Mouse (Mus musculus) G1E-ER4 (cell line): ENCODE measurements around the gene Wdpcp. TPM values are rescaled to one million over a fixed set of nuclear protein-coding genes. Genes with fewer than 3 reads are reported as not detected.

Experiments used
- GATA1 ChIP-seq: IDR thresholded peaks from one replicate; pipeline ENCODE4 v1.8.0; 2012; ENCODE audit warnings: low read length, inconsistent platforms
- polyA plus RNA-seq: library from polyadenylated mRNA; stranded (reverse); fragments of >175 nt; gene quantifications from 2 replicates; pipeline ENCODE4 v1.2.3, GENCODE M21; 2012

Wdpcp gene
- polyA plus RNA-seq, 1 experiment = 0.08 TPM

GRCm38 (mm10) chr11:21646136-21646535, 74.1 kb downstream of the Wdpcp start:
- TF ChIP-seq GATA1 = no peak

GRCm38 (mm10) chr11:21658985-21659384, 87.0 kb downstream of the Wdpcp start:
- no peak for TF ChIP-seq GATA1

GRCm38 (mm10) chr11:21677034-21677433, 105.0 kb downstream of the Wdpcp start:
- TF ChIP-seq GATA1 = no peak

- TF ChIP-seq GATA1 = no peak
These were observed 116.4 kb downstream of the Wdpcp start for GRCm38 (mm10) chr11:21688441-21688840.

- TF ChIP-seq GATA1 = no peak
These were observed 118.7 kb downstream of the Wdpcp start for GRCm38 (mm10) chr11:21690730-21691129.

GRCm38 (mm10) chr11:21694087-21694486, 122.1 kb downstream of the Wdpcp start:
- TF ChIP-seq GATA1 = no peak

GRCm38 (mm10) chr11:21697642-21698041, 125.6 kb downstream of the Wdpcp start:
- TF ChIP-seq GATA1 = no peak

GRCm38 (mm10) chr11:21713508-21713907, 141.5 kb downstream of the Wdpcp start:
- TF ChIP-seq GATA1 = no peak

- TF ChIP-seq GATA1 = no peak
These were observed 142.0 kb downstream of the Wdpcp start for GRCm38 (mm10) chr11:21714065-21714464.

GRCm38 (mm10) chr11:21726329-21726728, 154.3 kb downstream of the Wdpcp start:
- TF ChIP-seq GATA1 = no peak

GRCm38 (mm10) chr11:21729056-21729455, 157.0 kb downstream of the Wdpcp start:
- no peak for TF ChIP-seq GATA1

GRCm38 (mm10) chr11:21729961-21730360, 157.9 kb downstream of the Wdpcp start:
- TF ChIP-seq GATA1 = no peak

- TF ChIP-seq GATA1 = no peak
These were observed 163.2 kb downstream of the Wdpcp start for GRCm38 (mm10) chr11:21735272-21735671.

GRCm38 (mm10) chr11:21749487-21749886, 177.5 kb downstream of the Wdpcp start:
- TF ChIP-seq GATA1 = no peak

- no peak for TF ChIP-seq GATA1
These were observed 191.2 kb downstream of the Wdpcp start for GRCm38 (mm10) chr11:21763201-21763600.

GRCm38 (mm10) chr11:21788831-21789230, 216.8 kb downstream of the Wdpcp start:
- no peak for TF ChIP-seq GATA1

GRCm38 (mm10) chr11:21824941-21825340, 252.9 kb downstream of the Wdpcp start:
- no peak for TF ChIP-seq GATA1

GRCm38 (mm10) chr11:21826521-21826920, 254.5 kb downstream of the Wdpcp start:
- no peak for TF ChIP-seq GATA1
